Mouse (Mus musculus) lung, adult 18-20 months (tissue): Measurements from ENCODE around the gene Irs3.

Experiments used
- DNase-seq, 2 experiments: peaks; one replicate each; pipeline ENCODE4 v3.0.0; 2022; ENCODE audit warnings: mixed read lengths in 2 of 2

The Irs3 gene

GRCm38 (mm10) chr5:137645652-137646091 lies at the start of gene Irs3:
Gene Irs3 (minus strand): TSS chr5:137645714.
- peak; percentile 62 to 65 for DNase-seq

DNA sequence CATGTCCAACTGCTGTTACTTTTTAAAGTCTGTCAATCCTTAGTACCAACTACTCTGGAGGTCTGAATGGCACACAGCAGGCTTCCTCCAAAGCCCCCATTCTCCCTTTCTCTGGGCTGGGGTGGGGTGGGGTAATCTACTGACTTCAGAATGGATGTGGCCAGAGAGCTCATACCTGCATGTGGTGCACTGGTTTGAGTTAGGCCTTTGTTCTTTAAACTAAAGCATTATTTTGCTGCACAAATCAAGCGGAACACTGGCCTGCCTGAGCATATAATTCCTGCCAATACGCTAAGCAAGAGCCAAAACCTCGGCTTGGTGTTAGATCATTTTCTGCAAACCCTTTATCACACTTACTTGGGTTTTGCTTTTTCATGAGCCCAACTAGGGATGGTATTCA lies 49.3 kb upstream of the Irs3 start:
- no peak for DNase-seq

DNA sequence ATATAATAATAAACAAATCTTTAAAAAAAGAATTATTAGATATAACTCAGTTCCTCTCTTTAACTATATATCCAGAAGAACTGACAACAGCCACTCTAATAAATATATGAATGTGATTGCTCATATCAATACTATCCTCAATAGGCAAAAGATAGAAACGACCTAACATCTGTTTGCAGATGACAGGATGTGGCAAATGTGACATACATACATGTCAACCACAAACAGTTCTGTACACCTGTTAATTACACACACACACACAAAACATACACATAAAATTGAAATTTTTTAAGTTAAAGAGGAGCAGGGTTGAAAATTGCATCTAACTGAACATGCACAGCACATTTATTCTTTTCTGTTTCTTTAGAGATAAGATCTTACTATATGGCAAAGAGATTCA lies 46.4 kb upstream of the Irs3 start:
- DNase-seq: no peak

DNA sequence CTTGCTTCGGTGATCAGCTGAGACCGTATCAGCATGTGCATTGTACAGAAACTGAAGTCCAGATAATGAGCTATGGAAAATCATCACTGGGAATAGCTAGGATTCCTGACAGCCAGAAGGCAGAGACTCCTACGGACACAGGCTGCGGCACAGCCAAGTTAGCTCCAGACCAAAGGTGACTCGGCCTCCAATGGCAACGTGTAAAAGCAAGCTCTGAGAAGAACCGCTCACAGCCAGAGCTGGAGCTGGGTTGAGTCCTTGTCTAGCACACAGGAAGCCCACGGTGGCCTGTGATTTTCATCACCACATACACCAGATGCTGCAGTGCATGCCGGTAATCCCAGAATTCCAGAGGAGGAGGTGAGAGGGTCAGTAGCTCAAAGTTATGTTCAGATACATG lies 45.0 kb upstream of the Irs3 start:
- no peak for DNase-seq

DNA sequence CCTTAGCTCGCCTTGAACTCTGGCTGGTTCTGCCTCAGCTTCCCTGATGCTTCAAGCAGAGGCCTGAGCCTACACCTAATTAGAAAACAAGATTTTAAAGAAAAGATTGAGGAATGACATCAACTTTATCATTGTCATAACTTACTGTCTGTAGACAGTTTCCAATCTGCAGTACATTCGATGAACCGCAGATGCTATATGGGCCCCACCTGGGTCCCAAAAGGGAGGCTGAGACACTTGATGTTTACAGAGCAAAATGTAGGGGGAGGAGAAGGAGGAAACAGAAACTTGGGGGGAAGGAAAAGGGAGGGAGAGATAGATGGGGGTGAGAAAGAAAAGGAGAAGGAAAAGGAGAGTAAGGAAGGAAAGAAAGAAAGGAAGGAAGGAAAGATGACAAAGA lies 44.5 kb upstream of the Irs3 start:
- DNase-seq: no peak

GRCm38 (mm10) chr5:137686127-137686790 lies 40.7 kb upstream of the Irs3 start:
- no peak for DNase-seq

- no peak for DNase-seq
These were observed 40.1 kb upstream of the Irs3 start for GRCm38 (mm10) chr5:137685653-137686052.

DNA sequence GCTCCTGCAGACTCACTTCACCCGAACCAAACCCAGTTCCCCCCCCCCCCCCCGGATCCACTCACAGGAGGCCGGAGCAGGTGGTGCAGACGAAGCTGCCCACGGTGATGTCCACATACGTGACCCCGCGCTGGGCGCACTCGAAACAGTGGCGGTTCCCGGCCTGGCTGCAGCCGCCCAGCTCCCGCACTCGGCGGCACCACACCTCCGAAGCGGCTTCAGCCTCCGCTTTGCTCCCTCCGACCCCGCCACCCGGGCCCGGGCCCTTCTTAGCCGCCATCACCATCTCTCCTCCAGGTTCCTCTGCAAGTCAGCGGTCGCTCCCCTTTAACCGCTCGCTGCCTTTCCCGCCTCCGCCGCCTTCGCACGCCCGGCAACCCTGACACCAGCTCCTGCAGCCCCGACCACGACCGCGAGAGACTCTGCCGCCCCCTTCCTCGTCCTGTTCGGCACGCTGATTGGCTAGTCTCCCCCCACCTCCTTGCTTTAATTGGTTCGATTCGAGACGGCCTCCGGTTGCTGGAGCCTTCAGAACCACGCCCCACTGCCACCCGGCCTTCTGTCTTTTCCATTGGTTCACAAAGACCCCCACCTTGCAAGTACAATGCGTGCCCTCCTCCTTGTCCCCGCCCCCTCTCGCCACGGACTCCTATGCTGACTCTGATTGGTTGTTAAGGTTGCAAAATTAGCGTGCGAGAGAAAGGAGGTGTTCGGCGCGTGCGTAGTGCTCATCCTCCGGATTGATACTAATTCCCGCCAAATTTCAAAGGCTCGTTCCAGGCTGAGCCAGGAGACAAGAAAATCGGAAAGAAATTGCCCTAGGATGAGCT lies 39.0 kb upstream of the Irs3 start, which contains the start of gene Agfg2:
Gene Agfg2, minus strand, starts transcription at position 433 of the 830 bp plus-strand sequence.
- DNase-seq: peak; percentile 100

DNA sequence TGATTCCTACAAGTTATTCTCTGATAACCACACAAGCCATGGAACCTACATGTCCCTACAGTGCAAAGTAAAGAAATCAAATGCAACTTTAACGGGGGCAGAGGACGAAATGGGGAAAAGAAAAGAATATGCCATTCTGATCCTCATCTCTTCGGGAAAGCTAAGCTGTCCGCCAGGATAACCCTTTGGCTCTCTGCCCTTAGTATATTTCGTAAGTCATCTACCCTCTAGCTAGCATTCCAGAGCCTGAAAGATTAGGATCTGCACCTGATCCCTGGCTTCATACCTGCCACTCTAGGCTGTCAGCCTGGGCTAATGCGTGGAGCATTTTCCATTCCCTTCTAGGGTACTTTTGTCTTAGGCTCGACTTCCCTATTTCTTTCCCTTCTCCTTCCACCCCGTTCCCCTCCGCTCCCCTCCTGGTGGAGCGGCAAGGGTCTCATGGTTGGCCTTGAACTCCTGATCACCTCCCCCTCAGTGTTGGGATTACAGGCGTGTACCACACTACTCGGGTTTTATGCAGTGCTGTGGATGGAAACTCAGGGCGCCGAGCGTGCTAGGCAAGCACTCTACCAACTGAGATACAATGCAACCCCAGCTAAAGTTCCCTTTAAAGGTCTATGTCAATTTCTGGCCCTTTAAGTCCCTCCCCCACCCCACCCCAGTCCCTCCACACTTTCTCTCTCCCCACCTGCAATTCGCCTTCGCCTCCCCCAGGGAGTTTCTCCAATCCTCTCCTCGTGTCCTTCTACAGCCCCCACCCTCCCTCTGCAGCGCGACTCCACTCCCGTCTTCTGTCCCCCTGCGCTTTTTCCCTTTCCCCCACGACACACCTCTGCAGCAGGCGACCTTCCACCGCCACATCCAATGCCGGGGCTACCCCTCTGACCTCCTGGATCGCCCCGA lies 38.1 kb upstream of the Irs3 start:
- peak in 1 of 2 experiments; percentile 55 for DNase-seq

DNA sequence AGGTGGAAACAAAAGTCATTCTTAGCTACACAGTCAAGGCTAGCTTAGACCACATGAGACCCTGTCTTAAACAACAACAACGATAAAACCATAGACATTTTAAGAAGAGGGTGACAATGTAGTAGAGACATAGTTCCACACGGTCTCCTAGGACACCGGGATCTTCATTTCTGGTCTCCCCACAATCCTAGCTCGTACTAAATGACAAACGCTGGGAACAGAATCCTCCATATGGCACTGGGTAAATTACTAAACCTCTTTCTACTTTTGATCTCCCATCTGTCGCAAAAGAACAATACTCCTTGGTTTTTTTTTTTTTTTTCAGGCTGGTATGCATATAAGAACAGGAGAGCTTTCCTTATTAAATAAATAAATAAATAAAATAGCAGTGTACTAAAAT lies 37.0 kb upstream of the Irs3 start:
- no peak for DNase-seq

GRCm38 (mm10) chr5:137679726-137680125 lies 34.2 kb upstream of the Irs3 start:
- no peak for DNase-seq

GRCm38 (mm10) chr5:137678736-137679135 lies 33.2 kb upstream of the Irs3 start:
- no peak for DNase-seq

DNA sequence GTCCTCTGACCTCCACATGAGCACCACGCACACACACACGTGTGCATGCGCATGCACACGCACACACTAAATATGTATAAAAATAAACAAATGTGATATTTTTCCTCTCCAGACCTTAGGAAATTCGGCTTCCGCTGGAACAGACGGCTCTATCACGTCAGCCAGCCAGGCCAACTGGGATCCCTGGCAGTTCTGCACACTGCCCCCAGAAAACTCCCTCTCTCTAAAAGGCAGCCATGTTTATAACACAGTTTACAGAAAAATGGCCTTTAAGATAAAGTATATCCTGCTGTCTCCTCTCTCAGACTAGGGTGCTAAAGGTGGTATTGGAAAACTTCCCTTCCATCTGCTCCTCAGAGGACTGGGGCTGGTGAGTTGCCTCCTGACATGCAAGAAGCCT lies 32.3 kb upstream of the Irs3 start:
- DNase-seq: no peak

GRCm38 (mm10) chr5:137674786-137675185 lies 29.3 kb upstream of the Irs3 start:
- DNase-seq: no peak

DNA sequence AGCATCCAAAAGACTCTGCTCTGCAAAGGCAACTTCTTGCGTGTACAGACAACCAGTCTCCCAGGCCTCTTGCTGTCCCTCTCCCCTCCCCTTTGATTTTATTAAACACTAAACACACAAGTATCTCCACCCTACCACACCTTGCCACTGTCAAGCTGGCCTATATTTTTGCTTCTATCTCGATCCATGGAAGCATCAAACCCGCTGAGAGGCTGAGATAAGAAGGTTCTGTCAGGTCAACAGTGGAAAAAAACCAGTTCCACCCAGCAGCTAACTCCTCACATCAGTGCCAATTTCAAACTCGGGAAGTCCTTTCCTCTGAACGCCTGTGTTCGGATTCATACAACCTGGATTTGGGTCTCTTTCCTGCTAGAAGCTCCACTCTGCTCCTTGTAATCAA lies 27.5 kb upstream of the Irs3 start:
- DNase-seq: no peak

- DNase-seq: no peak
These were observed 26.8 kb upstream of the Irs3 start for GRCm38 (mm10) chr5:137672361-137672760.

DNA sequence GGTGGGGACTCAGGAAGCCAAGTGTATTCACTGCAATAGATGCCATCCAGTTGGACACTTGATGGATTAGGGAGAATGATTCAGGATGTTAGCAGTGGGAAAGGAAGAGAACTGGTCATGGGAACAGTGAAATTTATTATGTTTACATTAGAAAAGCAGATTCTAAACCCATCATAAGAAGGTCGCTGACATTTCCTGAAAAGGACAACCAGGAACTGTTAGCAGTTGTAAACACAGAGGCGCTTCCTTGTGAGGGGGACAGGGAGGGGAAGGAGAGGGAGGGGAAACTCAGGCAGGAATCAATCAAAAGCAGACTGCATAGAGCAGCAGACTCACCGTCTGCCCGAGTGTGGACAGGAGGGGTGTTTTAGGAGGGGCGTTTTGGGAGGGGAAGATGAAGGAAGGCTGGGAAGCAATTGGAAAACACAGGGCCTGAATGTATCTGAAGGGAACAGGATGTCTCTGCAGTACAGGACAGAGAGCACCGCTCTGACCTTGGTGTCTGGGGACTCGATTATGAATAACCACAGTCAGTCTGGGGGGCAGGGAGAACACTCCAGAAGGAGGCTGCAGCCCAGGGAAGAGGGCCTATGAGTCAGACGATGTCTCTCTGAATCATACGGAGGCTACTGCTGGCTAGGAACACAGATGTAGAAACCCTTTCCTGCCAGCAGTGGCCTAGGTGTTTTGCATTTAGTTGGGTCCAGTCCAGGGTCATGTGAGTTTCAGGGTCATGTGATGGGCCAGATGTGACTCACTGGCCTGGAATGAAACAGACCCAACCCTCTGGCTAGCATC lies 26.1 kb upstream of the Irs3 start:
- peak; percentile 77 to 88 for DNase-seq

- no peak for DNase-seq
These were observed 24.7 kb upstream of the Irs3 start for GRCm38 (mm10) chr5:137670240-137670639.

DNA sequence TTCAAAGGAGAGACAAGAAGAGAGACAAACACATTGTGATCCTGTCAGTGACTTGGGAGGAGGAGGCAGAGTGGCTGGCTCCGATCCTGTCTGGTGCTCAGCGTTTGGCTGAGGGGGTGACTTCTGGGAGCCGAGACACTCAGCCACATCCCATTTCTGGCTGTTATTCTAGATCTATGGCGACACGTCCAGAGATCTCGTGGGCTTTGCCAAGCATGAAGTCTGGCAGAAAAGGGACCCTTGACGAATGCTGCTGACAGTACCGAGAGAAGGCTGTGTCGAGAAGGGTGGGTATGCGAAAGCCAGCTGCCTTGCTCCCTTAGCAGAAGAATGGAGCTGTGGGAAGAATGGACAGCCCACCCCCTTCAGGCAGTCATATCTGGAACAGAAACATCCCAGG lies 23.5 kb upstream of the Irs3 start:
- DNase-seq: no peak

GRCm38 (mm10) chr5:137663057-137663456 lies 17.5 kb upstream of the Irs3 start:
- no peak for DNase-seq

DNA sequence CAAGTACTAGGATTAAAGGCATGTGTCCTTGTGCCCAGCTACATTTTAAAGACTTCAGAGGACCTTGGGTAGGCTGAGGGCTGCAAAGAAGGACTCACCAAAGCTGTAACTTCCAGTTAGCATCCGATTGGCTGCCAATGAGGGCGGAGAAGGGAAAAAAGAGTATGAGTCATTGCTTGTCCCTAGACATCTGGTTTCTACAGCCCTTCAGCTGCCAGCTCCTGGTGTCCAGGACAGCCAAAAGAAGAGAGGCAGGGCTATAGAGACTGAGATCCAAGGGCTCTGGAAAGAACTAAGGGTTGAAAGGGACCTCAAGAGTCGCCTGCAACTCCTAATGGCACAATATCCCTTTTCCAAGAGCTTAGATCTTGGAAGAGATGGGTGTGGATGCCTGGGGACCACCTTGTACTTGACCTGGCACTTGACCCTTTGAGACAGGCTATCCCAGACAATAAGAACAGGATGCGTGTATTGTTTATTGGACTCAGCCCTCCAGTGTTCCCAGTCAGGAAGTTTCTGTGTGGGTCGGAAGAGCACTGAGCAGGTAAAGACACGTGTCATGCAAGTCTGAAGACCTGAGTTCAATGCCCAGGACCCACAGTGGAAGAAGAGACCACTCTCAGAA lies 14.7 kb upstream of the Irs3 start:
- peak; percentile 71 to 80 for DNase-seq

DNA sequence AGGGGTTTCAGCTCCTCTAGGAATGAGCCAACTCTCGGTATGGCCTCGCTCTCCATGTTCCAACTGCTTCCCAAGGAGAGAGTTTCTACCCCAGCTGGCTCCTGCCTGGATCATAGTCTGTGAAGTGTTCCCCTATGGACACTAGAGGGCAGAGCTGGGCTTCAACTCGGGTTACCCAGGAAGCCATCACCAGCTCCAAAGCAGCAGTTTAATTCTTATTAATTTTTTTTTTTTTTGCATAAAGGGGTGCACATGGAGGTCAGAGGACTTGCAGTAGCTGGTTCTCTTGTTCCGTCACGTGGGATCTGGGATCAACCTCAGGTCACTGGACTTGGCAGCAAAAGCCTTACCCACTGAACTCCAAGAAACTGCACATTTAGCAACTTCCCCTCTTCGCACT lies 11.5 kb upstream of the Irs3 start:
- DNase-seq: peak; percentile 73 to 84
